Mouse (Mus musculus): ENCODE results near the gene Galns. TPM values are rescaled to one million over a fixed set of nuclear protein-coding genes. Genes with fewer than 3 reads are reported as not detected.
A peak's percentile ranks its signal among the peaks of the same experiment; 100 is the strongest.

Galns gene
- polyA plus RNA-seq, 1 experiment from 2014 or later, result 8.7 TPM

GRCm38 (mm10) chr8:122606810-122607209 lies 4.5 kb downstream of the Galns start:
- Histone ChIP-seq H3K9ac (ENCODE audit: low read depth, low read length) (no peak overlapping the region), H3K27me3 (replicated peaks; ENCODE audit: control insufficient read depth, insufficient read depth, low read length) (no peaks in the 10 kb centered on the region), H3K27ac (ENCODE audit: low read depth, low read length) (no peak overlapping the region), H3K9me3 (ENCODE audit: control insufficient read depth, low read length) (no peaks in the 10 kb centered on the region), H3K4me1 (ENCODE audit: control insufficient read depth, insufficient read depth, low read depth, low read length) (peaks cover 8% of the 10 kb centered on the region), H3K4me2 (ENCODE audit: low read length) (no peak overlapping the region), H3K4me3 (ENCODE audit: low read length) (no peak overlapping the region), H3K36me3 (ENCODE audit: control insufficient read depth, insufficient read depth, low read length) (no peaks in the 10 kb centered on the region)
- 87% methylated on average over 11 of the region's 12 CpGs for WGBS
- ATAC-seq, result no peak

GRCm38 (mm10) chr8:122605367-122605766 lies 5.9 kb downstream of the Galns start:
- no peak overlapping the region for H3K4me3 ChIP-seq (ENCODE audit: low read length)
- H3K4me2 ChIP-seq (ENCODE audit: low read length), result no peak overlapping the region
- no peaks in the 10 kb centered on the region for H3K9me3 ChIP-seq (ENCODE audit: control insufficient read depth, low read length)
- no peaks in the 10 kb centered on the region for H3K27me3 ChIP-seq (replicated peaks; ENCODE audit: control insufficient read depth, insufficient read depth, low read length)
- 79% methylated on average over 4 of the region's 4 CpGs for WGBS
- H3K36me3 ChIP-seq (ENCODE audit: control insufficient read depth, insufficient read depth, low read length), result no peaks in the 10 kb centered on the region
- H3K4me1 ChIP-seq (ENCODE audit: control insufficient read depth, insufficient read depth, low read depth, low read length), result peaks cover 2% of the 10 kb centered on the region; the same call in 1 of the 2 replicates
- ATAC-seq, result no peak
- no peak overlapping the region for H3K9ac ChIP-seq (ENCODE audit: low read depth, low read length)
- no peak overlapping the region for H3K27ac ChIP-seq (ENCODE audit: low read depth, low read length)

- H3K4me1 ChIP-seq (ENCODE audit: control insufficient read depth, insufficient read depth, low read depth, low read length), result no peaks in the 10 kb centered on the region
- no peak overlapping the region for H3K27ac ChIP-seq (ENCODE audit: low read depth, low read length)
- H3K4me2 ChIP-seq (ENCODE audit: low read length), result no peak overlapping the region
- H3K9ac ChIP-seq (ENCODE audit: low read depth, low read length), result no peak overlapping the region
- no peak for ATAC-seq
- no peaks in the 10 kb centered on the region for H3K36me3 ChIP-seq (ENCODE audit: control insufficient read depth, insufficient read depth, low read length)
- H3K27me3 ChIP-seq (replicated peaks; ENCODE audit: control insufficient read depth, insufficient read depth, low read length), result no peaks in the 10 kb centered on the region
- no peak overlapping the region for H3K4me3 ChIP-seq (ENCODE audit: low read length)
- no peaks in the 10 kb centered on the region for H3K9me3 ChIP-seq (ENCODE audit: control insufficient read depth, low read length)
- WGBS, result 76% methylated on average over 1 of the region's 1 CpGs
Observed at GRCm38 (mm10) chr8:122604640-122605039, 6.6 kb downstream of the Galns start.

- H3K4me2 ChIP-seq (ENCODE audit: low read length), result no peak overlapping the region
- H3K4me3 ChIP-seq (ENCODE audit: low read length), result no peak overlapping the region
- no peaks in the 10 kb centered on the region for H3K4me1 ChIP-seq (ENCODE audit: control insufficient read depth, insufficient read depth, low read depth, low read length)
- WGBS, result 90% methylated on average over 9 of the region's 9 CpGs
- no peak overlapping the region for H3K27ac ChIP-seq (ENCODE audit: low read depth, low read length)
- no peaks in the 10 kb centered on the region for H3K9me3 ChIP-seq (ENCODE audit: control insufficient read depth, low read length)
- H3K9ac ChIP-seq (ENCODE audit: low read depth, low read length), result no peak overlapping the region
- no peaks in the 10 kb centered on the region for H3K36me3 ChIP-seq (ENCODE audit: control insufficient read depth, insufficient read depth, low read length)
- no peaks in the 10 kb centered on the region for H3K27me3 ChIP-seq (replicated peaks; ENCODE audit: control insufficient read depth, insufficient read depth, low read length)
- ATAC-seq, result no peak
Observed at GRCm38 (mm10) chr8:122600666-122601065, 10.6 kb downstream of the Galns start.

GRCm38 (mm10) chr8:122596031-122596430 lies 15.2 kb downstream of the Galns start:
- no peaks in the 10 kb centered on the region for H3K27me3 ChIP-seq (replicated peaks; ENCODE audit: control insufficient read depth, insufficient read depth, low read length)
- no peaks in the 10 kb centered on the region; the same call in 1 of the 2 replicates for H3K36me3 ChIP-seq (ENCODE audit: control insufficient read depth, insufficient read depth, low read length)
- peaks cover 7% of the 10 kb centered on the region for H3K4me1 ChIP-seq (ENCODE audit: control insufficient read depth, insufficient read depth, low read depth, low read length)
- H3K4me3 ChIP-seq (ENCODE audit: low read length), result no peak overlapping the region
- ATAC-seq, result no peak
- no peak overlapping the region for H3K4me2 ChIP-seq (ENCODE audit: low read length)
- H3K9ac ChIP-seq (ENCODE audit: low read depth, low read length), result no peak overlapping the region
- no peaks in the 10 kb centered on the region for H3K9me3 ChIP-seq (ENCODE audit: control insufficient read depth, low read length)
- 51% methylated on average over 4 of the region's 4 CpGs for WGBS
- H3K27ac ChIP-seq (ENCODE audit: low read depth, low read length), result no peak overlapping the region

GRCm38 (mm10) chr8:122593783-122594507 lies 17.3 kb downstream of the Galns start:
- Histone ChIP-seq H3K27me3 (replicated peaks; ENCODE audit: control insufficient read depth, insufficient read depth, low read length) (no peaks in the 10 kb centered on the region), H3K36me3 (ENCODE audit: control insufficient read depth, insufficient read depth, low read length) (no peaks in the 10 kb centered on the region; the same call in 1 of the 2 replicates), H3K4me1 (ENCODE audit: control insufficient read depth, insufficient read depth, low read depth, low read length) (peaks cover 7% of the 10 kb centered on the region), H3K9ac (ENCODE audit: low read depth, low read length) (peak overlapping the region; percentile 41), H3K4me3 (ENCODE audit: low read length) (no peak overlapping the region), H3K27ac (ENCODE audit: low read depth, low read length) (peak overlapping the region; percentile 59), H3K9me3 (ENCODE audit: control insufficient read depth, low read length) (no peaks in the 10 kb centered on the region), H3K4me2 (ENCODE audit: low read length) (no peak overlapping the region)
- 64% methylated on average over 19 of the region's 19 CpGs for WGBS
- peak; percentile 42; the same call in 1 of the 2 replicates for ATAC-seq

- H3K4me3 ChIP-seq (ENCODE audit: low read length), result no peak overlapping the region
- H3K4me2 ChIP-seq (ENCODE audit: low read length), result no peak overlapping the region
- no peak for ATAC-seq
- no peaks in the 10 kb centered on the region; the same call in 1 of the 2 replicates for H3K36me3 ChIP-seq (ENCODE audit: control insufficient read depth, insufficient read depth, low read length)
- no peak overlapping the region; the same call in 1 of the 2 replicates for H3K9ac ChIP-seq (ENCODE audit: low read depth, low read length)
- no peaks in the 10 kb centered on the region for H3K9me3 ChIP-seq (ENCODE audit: control insufficient read depth, low read length)
- H3K4me1 ChIP-seq (ENCODE audit: control insufficient read depth, insufficient read depth, low read depth, low read length), result peaks cover 7% of the 10 kb centered on the region
- 66% methylated on average over 12 of the region's 12 CpGs for WGBS
- no peaks in the 10 kb centered on the region for H3K27me3 ChIP-seq (replicated peaks; ENCODE audit: control insufficient read depth, insufficient read depth, low read length)
- H3K27ac ChIP-seq (ENCODE audit: low read depth, low read length), result peak overlapping the region; percentile 59
Observed at GRCm38 (mm10) chr8:122593240-122593639, 18.0 kb downstream of the Galns start.

- no peak for ATAC-seq
- no peak overlapping the region for H3K9ac ChIP-seq (ENCODE audit: low read depth, low read length)
- WGBS, result 87% methylated on average over 10 of the region's 10 CpGs
Observed at GRCm38 (mm10) chr8:122586749-122587148, 24.5 kb downstream of the Galns start.

GRCm38 (mm10) chr8:122586171-122586570 lies 25.1 kb downstream of the Galns start:
- Histone ChIP-seq H3K9me3 (ENCODE audit: control insufficient read depth, low read length) (no peaks in the 10 kb centered on the region), H3K9ac (ENCODE audit: low read depth, low read length) (no peak overlapping the region), H3K27me3 (replicated peaks; ENCODE audit: control insufficient read depth, insufficient read depth, low read length) (no peaks in the 10 kb centered on the region), H3K36me3 (ENCODE audit: control insufficient read depth, insufficient read depth, low read length) (no peaks in the 10 kb centered on the region), H3K27ac (ENCODE audit: low read depth, low read length) (no peak overlapping the region), H3K4me3 (ENCODE audit: low read length) (no peak overlapping the region), H3K4me2 (ENCODE audit: low read length) (no peak overlapping the region), H3K4me1 (ENCODE audit: control insufficient read depth, insufficient read depth, low read depth, low read length) (no peaks in the 10 kb centered on the region)
- no peak; the same call in 1 of the 2 replicates for ATAC-seq
- WGBS, result 43% methylated on average over 7 of the region's 7 CpGs

More at GRCm38 (mm10) chr8:122586749-122587148, 24.5 kb downstream of the Galns start:
- H3K4me3 ChIP-seq (ENCODE audit: low read length), result no peak overlapping the region
- no peaks in the 10 kb centered on the region for H3K4me1 ChIP-seq (ENCODE audit: control insufficient read depth, insufficient read depth, low read depth, low read length)
- no peaks in the 10 kb centered on the region for H3K27me3 ChIP-seq (replicated peaks; ENCODE audit: control insufficient read depth, insufficient read depth, low read length)
- H3K4me2 ChIP-seq (ENCODE audit: low read length), result no peak overlapping the region
- H3K27ac ChIP-seq (ENCODE audit: low read depth, low read length), result no peak overlapping the region
- H3K36me3 ChIP-seq (ENCODE audit: control insufficient read depth, insufficient read depth, low read length), result no peaks in the 10 kb centered on the region
- H3K9me3 ChIP-seq (ENCODE audit: control insufficient read depth, low read length), result no peaks in the 10 kb centered on the region
